In genomic region chr13:84931271-84931670, GRCm38 (mm10) we compare ENCODE assay signal across 26 mouse cellular contexts.
DNase-seq lines count a peak whose midpoint lies in the region; ATAC-seq and TF ChIP-seq lines count a peak whose summit lies in the region.
"Had no signal": no experiment of that assay in that cellular context is flagged by ENCODE, and none has a peak within 500 bp of the region (broad histone marks: within the 10 kb centered on the region; RNA-seq: fewer than 3 reads in every experiment).

No protein-coding gene starts in this region.

- H3K4me3 ChIP-seq in forebrain, postnatal 0 days (ENCODE audit: low read depth, low read length): no peak overlapping the region
- no peak overlapping the region for H3K4me3 ChIP-seq in forebrain, embryonic 10.5 days
- no peak overlapping the region for H3K4me3 ChIP-seq in left cerebral cortex, adult 2 months
- H3K4me3 ChIP-seq: embryonic facial prominence, embryonic 12.5 days; embryonic facial prominence, embryonic 15.5 days; forebrain, embryonic 13.5 days; heart, adult 2 months; heart, embryonic 10.5 days; heart, embryonic 13.5 days; hindbrain, embryonic 15.5 days; intestine, embryonic 15.5 days had no signal

- no peak overlapping the region for H3K9ac ChIP-seq in forebrain, postnatal 0 days
- H3K9ac ChIP-seq: embryonic facial prominence, embryonic 12.5 days; embryonic facial prominence, embryonic 15.5 days; forebrain, embryonic 13.5 days; heart, embryonic 13.5 days; hindbrain, embryonic 15.5 days; intestine, embryonic 15.5 days had no signal

- H3K36me3 ChIP-seq in forebrain, postnatal 0 days (ENCODE audit: insufficient read depth): no peaks in the 10 kb centered on the region
- no peaks in the 10 kb centered on the region for H3K36me3 ChIP-seq in forebrain, embryonic 10.5 days (replicated peaks)
- H3K36me3 ChIP-seq: embryonic facial prominence, embryonic 12.5 days; embryonic facial prominence, embryonic 15.5 days; heart, embryonic 10.5 days; heart, embryonic 13.5 days; hindbrain, embryonic 15.5 days; intestine, embryonic 15.5 days had no signal

- DNase-seq in forebrain, postnatal 0 days: no peak
- no peak for DNase-seq in forebrain, embryonic 10.5 days (ENCODE audit: extremely low spot score, low spot score)
- peak; percentile 19 for DNase-seq in layer of hippocampus, adult 11-12 months (ENCODE audit: low spot score)
- DNase-seq in layer of hippocampus, postnatal 10 days (ENCODE audit: low spot score in 2 of 2): no peak
- peak; percentile 48 for DNase-seq in brain, adult 2 months (ENCODE audit: low read depth, low spot score)
- DNase-seq in brain, embryonic 14.5 days (ENCODE audit: low read depth): peak; percentile 26
- no peak for DNase-seq in left cerebral cortex, adult 2 months (ENCODE audit: extremely low spot score in 1 of 2, low spot score in 2 of 2)
- DNase-seq: adrenal gland, adult 2 months; adrenal gland, postnatal 14 days; cerebellum, adult 18-20 months; cerebellum, adult 9-11 months; cerebellum, postnatal 25 days; gastrocnemius, postnatal 10 days; gastrocnemius, postnatal 36 days; heart, adult 2 months; heart, postnatal 14 days; heart, postnatal 4 days; kidney, adult 11 months had no signal

- WGBS in forebrain, postnatal 0 days: 19% methylated on average over 1 of the region's 1 CpGs
- WGBS in forebrain, embryonic 10.5 days: 76% methylated on average over 1 of the region's 1 CpGs

- peak; percentile 60 for ATAC-seq in forebrain, postnatal 0 days
- ATAC-seq: CD4-positive, CD25-positive, alpha-beta regulatory T cell, adult 4 months; forebrain, embryonic 13.5 days; intestine, embryonic 15.5 days had no signal

- no peak overlapping the region for H3K27ac ChIP-seq in forebrain, postnatal 0 days (ENCODE audit: low read depth, low read length)
- H3K27ac ChIP-seq in forebrain, embryonic 10.5 days: no peak overlapping the region
- H3K27ac ChIP-seq in left cerebral cortex, adult 2 months: no peak overlapping the region
- H3K27ac ChIP-seq: embryonic facial prominence, embryonic 12.5 days; embryonic facial prominence, embryonic 15.5 days; forebrain, embryonic 13.5 days; heart, adult 2 months; heart, embryonic 10.5 days; heart, embryonic 13.5 days; hindbrain, embryonic 15.5 days; intestine, embryonic 15.5 days had no signal

- H3K4me1 ChIP-seq in forebrain, postnatal 0 days (ENCODE audit: insufficient read depth): no peaks in the 10 kb centered on the region
- peaks cover 3% of the 10 kb centered on the region; the same call in 1 of the 2 replicates for H3K4me1 ChIP-seq in forebrain, embryonic 10.5 days
- H3K4me1 ChIP-seq: embryonic facial prominence, embryonic 12.5 days; embryonic facial prominence, embryonic 15.5 days; heart, embryonic 10.5 days; heart, embryonic 13.5 days; hindbrain, embryonic 15.5 days; intestine, embryonic 15.5 days had no signal

- TF ChIP-seq POLR2A in brain, embryonic 14.5 days (IDR thresholded peaks at IDR 0.05; ENCODE audit: borderline replicate concordance, extremely low read depth, insufficient read depth, insufficient read length, poor library complexity, severe bottlenecking): no peak

- intact Hi-C loops in left cerebral cortex, adult 2 months (cut with DNase I): no loop called here

- H3K9me3 ChIP-seq in forebrain, postnatal 0 days (ENCODE audit: low read length): no peaks in the 10 kb centered on the region
- no peaks in the 10 kb centered on the region for H3K9me3 ChIP-seq in forebrain, embryonic 10.5 days
- H3K9me3 ChIP-seq: embryonic facial prominence, embryonic 12.5 days; embryonic facial prominence, embryonic 15.5 days; forebrain, embryonic 13.5 days; heart, embryonic 10.5 days; heart, embryonic 13.5 days; hindbrain, embryonic 15.5 days; intestine, embryonic 15.5 days had no signal

- no peaks in the 10 kb centered on the region for H3K27me3 ChIP-seq in forebrain, postnatal 0 days (ENCODE audit: insufficient read depth, low read length)
- no peaks in the 10 kb centered on the region for H3K27me3 ChIP-seq in forebrain, embryonic 10.5 days (ENCODE audit: poor library complexity, severe bottlenecking)
- H3K27me3 ChIP-seq: embryonic facial prominence, embryonic 12.5 days; embryonic facial prominence, embryonic 15.5 days; forebrain, embryonic 13.5 days; heart, embryonic 13.5 days; hindbrain, embryonic 15.5 days; intestine, embryonic 15.5 days had no signal

- TF ChIP-seq CTCF in forebrain, postnatal 0 days (IDR thresholded peaks at IDR 0.05; ENCODE audit: low read depth): no peak
- no peak for TF ChIP-seq CTCF in brain, embryonic 14.5 days (IDR thresholded peaks at IDR 0.05; ENCODE audit: borderline replicate concordance, extremely low read depth, insufficient read depth, insufficient read length)
- TF ChIP-seq CTCF in left cerebral cortex, adult 2 months (IDR thresholded peaks at IDR 0.05): no peak

- H3K4me2 ChIP-seq in forebrain, postnatal 0 days (ENCODE audit: low read depth): no peak overlapping the region
- H3K4me2 ChIP-seq: embryonic facial prominence, embryonic 12.5 days; embryonic facial prominence, embryonic 15.5 days; forebrain, embryonic 13.5 days; heart, embryonic 13.5 days; hindbrain, embryonic 15.5 days; intestine, embryonic 15.5 days had no signal

Comparison
In these comparisons a context has a peak if more than half of its experiments do, and no peak if none do; other contexts are left out.
1. DNase-seq: peak in layer of hippocampus, adult 11-12 months (single experiment), brain, adult 2 months (single experiment) and brain, embryonic 14.5 days (single experiment); none in forebrain, postnatal 0 days (single experiment), forebrain, embryonic 10.5 days (single experiment), layer of hippocampus, postnatal 10 days (0 of 2) and left cerebral cortex, adult 2 months (0 of 2).